Mouse (Mus musculus) heart, postnatal 14 days (tissue): ENCODE data around the gene Magt1. TPM values are rescaled to one million over a fixed set of nuclear protein-coding genes. Genes with fewer than 3 reads are reported as not detected.
"Not testable (repeated sequence)": the region's sequence is repeated elsewhere in the genome, so short reads cannot be mapped to it uniquely, and the experiment has no call there.

Source experiments
- DNase-seq, 2 experiments: peaks; one replicate each; pipeline ENCODE4 v3.0.0; 2021 to 2022
- intact Hi-C: fragments of 180-260 bp; cut with DNase I; formaldehyde crosslinking; loops from one replicate; pipeline ENCODE4 v1.15.1; 2025
- total RNA-seq, 2 experiments: library from RNA; stranded (reverse); gene quantifications; 2 replicates each; pipeline ENCODE4 v1.2.3; 2021

Magt1 gene
- total RNA-seq, 2 experiments from 2014 or later, result 30.2 to 40.6 TPM

DNA sequence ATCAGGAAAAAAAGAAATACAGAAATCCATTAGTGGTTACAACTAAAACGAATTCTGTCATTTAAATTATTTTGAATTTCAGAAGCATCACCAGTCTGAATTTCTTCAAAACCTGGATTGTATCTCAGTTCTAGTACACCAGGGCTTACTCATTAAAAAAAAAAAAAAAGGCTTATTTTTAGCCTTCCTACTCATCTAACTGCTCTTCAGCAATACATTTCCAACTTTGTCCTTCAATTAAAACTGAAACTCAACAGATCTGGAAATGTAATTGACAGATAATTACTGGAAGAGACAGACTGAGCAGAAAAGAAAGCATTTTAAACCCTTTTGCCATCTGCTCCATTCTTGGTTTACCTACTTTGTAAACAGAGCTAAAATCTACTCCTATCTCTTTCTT, 10.1 kb downstream of the Magt1 start:
- DNase-seq, result no peak
- intact Hi-C loops, result no loop called here

DNA sequence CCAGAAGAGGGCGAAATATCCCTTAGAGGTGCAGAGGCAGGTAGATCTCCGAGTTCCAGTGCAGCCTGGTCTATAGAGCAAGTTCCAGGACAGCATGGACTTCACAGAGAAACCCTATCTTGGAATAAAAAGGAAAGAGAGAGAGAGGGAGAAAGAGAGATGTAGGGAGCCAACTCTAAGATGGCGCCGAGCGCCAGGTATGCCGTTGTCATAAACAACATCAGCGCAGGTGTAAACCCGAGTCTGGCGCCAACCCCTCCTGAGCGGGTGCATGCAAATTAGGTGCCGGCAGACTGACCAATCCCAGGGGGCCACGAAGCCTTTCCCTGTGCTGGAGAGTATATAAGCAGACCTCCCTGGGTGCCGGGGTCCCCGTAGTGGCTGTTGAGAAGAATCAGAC, 54.6 kb downstream of the Magt1 start:
- intact Hi-C loops, DNase-seq: not testable (repeated sequence)

DNA sequence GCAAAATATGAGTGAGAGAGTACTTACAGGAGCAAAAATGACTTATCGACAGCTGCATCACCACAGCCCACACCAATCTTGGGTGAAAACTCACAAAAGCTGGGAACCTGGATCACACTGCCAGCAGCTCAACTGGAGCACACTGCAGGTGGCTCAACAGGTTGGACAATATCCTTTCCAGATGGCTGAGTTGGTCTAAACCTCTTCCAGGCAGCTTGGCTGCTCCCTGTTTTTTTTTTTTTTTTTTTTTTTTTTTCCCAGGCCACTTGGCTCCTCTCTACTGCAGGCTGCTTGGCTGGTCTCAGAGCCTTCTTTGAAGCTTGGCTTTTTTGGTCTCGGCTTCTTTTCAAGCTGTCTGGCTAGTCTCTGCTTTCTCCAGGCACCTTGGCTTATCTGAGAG, 57.7 kb downstream of the Magt1 start:
- DNase-seq, result no peak
- intact Hi-C loops, result no loop called here

DNA sequence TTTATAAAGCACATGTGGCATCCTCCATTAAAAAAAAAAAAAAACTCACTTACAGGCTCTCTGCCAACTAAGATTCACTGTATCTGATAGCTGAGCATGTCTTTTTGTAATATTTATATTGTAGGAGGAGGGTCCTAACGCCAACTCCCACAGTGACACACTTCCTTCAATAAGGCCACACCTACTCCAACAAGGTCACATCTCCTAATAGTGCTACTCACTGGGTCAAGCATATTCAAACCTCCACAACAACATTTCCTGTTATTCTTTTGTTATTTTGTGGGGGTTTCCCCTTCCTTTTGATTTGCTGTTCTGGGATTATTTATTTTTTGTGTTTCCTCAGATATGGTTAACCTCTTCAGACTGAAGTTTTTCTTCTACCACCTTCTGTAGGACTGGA, 65.3 kb downstream of the Magt1 start:
- DNase-seq, result no peak
- intact Hi-C loops, result no loop called here

DNA sequence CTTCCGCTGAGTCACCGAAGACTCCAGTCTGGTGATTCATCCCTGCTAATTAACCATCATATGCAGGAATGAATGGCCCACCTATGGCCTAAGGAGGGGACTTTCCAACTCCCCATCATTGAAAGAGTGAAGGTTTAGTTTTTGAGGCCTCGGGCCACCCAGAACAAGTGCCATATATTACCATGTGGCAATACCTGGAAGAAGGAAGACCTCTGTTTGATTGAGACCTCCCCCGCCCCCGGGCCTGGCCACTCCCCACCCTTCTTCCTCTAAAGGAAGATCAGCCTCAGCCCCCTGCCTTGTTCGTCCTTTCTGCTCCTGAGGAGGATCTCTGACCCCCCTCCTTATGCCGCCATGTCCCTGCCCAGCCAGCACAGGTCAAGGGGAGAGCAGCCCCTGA, 72.5 kb downstream of the Magt1 start:
- intact Hi-C loops, result no loop called here
- no peak for DNase-seq

DNA sequence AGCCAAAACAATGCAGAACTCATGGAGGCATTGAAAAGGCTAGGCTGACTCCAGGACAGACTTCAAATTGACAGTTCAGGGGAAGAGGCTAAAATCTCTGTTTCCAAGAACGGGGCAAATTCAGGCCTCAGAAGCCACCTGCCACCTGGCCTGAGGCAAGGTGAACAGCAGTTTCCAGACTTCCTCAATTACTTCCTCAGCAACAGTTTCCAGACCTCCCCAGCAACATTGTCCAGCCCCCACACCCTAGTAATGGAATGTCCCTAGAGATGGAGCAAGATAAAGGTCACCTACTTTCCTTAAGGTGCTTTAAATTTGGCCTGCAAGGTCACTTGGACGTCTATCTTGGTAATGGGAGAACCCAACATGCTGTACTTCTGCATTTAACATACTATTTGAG, 74.0 kb downstream of the Magt1 start:
- intact Hi-C loops, result no loop called here
- no peak for DNase-seq

DNA sequence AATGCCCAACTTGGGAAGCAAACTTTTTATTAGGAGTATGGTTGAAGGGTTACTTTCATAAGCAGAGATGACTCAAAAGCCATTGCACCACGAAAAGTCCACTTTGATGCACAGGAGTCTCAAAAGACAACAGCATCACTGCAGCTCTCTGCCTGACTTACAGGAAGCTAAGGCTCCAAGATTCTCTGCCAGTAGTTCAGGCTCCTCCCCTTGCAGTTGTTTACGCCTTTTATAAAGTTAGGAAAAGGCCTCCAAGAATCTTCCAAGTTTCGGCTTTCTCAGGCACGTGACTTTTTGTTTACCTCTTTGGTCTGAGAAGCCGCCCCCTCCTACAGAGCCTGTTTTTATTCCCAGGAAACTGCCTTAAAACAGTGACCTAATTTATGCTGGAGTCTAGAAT, 77.4 kb downstream of the Magt1 start:
- intact Hi-C loops, result no loop called here
- peak; percentile 4 to 21 for DNase-seq

DNA sequence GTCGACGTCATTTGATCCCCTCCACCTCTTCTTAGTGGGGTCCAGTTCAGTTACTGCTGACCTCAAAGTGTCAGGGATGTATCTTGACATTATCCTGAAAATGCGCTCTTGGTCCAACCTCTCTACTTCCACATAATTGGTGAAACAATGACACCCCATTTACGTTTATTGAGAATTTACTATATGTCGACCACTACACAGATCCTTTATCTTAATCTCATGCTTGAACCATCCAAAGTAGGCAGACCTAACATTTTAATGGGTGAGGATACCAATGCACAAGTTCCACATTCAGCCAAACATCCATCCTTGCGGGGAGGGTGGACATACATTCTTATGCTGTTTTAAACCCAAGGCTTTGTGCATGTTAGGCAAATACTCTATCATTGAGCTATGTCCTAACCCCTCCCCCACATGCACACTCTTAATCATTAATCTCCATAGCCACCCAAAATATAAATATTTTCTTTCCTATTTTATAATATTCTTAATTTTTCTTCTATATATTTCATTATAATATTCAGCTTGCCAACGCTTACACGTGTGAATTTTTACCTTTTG, 82.1 kb downstream of the Magt1 start:
- no peak for DNase-seq
- intact Hi-C loops, result no loop called here

DNA sequence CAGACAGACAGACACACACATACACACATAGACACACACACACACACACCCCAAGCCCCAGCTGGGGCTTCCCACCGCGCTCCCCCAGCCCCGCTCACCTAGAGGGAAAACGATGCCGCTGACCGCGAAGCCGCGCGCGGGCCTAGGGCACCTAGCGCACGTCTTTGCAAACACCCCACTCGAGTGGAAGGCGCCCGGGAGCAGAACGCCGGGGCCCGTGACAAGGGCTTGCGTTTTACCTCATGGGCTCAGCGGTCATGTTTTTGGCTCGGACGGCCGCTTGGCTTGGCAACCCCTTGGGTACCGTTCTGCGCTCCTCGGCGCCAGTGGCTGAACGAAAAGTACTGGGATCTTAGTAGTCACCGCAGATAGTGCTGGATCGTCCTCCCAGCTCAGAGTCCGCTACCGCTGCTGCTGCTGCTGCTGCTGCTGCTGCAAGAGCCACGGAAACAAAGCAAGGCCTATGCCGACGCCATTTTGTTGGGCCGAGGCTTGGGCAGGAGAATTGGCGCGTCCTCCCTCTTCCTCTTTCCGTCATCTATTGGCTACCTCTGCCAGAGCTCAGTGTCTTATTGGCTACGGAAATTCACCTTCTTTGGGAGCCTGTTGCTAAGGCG, 82.7 kb downstream of the Magt1 start, which contains the start of gene Atrx:
Atrx (minus strand) TSS at position 543 of the 617 bp plus-strand sequence.
- intact Hi-C loops, result no loop called here

DNA sequence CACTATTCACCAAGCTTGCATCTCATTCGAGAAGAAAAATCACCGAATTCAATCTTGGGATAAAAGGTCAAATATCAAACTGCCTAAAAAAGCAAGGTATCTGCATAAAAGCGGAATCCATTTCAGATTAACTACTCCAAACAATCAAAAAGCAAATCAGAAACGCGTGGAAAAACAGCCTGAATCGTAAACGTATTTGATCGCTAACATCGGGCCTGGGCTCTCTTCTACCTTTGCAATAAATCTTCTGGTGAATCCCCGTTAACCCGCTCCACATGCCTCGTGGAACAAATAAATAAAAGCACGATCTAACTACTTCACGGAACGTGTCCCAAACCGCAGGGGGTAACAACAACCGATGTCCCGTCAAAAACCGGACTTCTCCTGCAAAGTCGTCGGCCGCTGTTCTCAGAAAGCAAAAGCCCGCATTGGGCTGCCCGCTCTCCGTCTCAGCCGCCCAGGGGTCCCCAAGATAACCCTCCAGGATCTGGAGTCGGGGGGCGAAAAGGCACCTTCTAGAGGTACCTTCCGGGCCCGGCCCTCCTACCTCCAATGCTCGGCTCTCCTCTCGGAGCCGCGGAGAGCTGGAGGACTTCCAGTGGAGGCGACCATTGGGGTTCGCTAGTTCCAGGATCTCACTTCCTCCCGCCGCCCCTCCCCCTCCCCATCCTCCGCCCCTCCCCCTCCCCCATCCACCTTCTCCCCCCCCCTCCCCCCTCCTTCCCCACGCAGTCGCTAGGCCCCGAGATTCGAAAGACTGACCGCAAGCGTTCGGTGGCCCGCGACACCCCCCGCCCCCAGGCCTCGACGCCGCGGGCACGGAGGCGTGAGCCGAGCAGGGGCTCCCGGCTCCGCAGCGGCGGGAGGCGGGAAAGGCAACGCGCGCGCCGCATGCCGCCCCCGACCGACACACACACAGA, 83.5 kb downstream of the Magt1 start:
- intact Hi-C loops, result loop anchor here (2.0 kb wide), 1 partner anchor 85 kb away; no protein-coding TSS in a partner anchor
- peak; percentile 47 to 49 for DNase-seq

More for the DNA sequence above, 82.7 kb downstream of the Magt1 start, which contains the start of gene Atrx:
- DNase-seq, result peak; percentile 67 to 73

DNA sequence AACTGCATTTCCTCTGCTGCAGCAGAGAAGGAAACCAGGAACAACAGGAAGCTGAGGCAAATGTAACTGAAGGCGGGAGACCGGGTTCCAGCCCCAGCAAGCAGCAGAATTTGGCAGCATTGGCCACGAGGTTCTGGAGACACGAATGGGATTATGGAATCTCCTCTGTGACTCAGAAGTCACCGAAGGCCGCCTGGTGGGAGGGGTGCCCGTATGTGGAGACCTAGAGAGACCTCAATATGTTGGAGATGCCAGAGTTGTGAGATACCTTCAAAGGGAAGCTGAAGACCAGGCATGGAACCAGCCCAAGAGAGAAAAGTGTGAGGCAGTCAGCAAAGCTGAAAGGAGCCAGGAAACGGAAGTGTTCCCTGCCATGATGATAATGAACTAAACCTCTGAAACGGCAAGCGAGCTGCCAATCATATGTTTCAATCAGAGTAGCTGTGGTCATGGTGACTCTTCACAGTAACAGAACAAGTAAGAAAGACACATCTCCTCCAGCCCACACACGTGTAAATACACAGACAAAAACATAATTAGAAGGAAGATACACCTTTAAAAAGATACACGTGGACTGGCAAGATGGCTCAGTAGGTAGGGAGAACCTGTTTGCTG, 85.5 kb downstream of the Magt1 start:
- DNase-seq, result peak; percentile 6 to 10
- intact Hi-C loops, result loop anchor here (2.0 kb wide), 1 partner anchor 87 kb away; no protein-coding TSS in a partner anchor

DNA sequence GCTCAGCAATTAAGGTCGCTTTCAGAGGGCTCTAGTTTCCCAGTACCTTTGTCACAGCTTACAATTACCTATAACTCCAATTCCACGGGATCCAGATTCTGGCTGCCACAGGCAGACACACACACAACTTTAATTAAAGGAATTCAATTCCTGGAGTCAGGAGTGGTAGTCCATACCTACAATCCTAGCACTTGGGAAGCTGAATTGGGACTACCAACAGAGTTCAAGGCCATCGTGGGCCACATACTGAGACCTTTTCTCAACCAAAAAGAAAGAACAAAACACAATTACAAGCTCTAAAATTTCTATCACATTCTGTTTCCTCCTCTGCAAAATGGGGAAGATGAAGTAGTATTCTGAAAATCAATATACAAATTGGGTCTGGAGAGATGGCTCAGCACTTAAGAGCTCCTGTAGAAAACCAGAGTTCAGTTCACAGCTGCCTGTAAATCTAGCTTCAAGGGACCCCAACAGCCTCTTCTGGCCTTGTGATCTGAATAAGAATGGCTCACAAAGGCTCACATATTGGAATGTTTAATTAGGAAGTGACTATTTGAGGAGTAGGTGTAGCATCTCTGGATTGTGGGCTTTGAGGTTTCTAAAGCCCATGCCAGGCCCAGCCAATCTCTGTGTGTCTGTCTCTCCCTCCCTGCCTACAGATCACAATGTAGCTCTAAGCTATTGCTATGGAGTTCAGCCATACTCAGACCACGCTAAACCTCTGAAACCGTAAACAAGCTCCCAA, 87.2 kb downstream of the Magt1 start:
- DNase-seq, result no peak
- intact Hi-C loops, result no loop called here

DNA sequence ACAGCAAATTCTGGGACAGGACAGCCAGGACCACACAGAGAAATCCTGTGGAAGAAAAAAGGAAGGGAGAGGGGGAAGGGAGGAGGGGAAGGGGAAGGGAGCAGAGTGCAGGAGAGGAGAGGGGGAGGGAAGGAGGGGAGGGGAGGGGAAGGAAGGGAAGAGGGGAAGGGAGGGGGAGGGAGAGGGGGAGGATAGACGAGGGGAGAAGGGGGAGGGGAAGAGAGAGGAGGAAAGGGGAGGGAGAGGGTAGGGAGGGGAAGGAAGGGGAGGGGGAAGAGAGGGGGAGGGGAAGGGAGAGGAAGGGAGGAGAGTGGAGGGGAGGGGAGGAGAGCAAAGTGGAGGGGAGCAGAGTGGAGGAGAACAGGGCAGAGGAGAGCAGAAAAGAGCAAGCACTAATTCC, 87.8 kb downstream of the Magt1 start:
- intact Hi-C loops, result no loop called here
- DNase-seq, result no peak

DNA sequence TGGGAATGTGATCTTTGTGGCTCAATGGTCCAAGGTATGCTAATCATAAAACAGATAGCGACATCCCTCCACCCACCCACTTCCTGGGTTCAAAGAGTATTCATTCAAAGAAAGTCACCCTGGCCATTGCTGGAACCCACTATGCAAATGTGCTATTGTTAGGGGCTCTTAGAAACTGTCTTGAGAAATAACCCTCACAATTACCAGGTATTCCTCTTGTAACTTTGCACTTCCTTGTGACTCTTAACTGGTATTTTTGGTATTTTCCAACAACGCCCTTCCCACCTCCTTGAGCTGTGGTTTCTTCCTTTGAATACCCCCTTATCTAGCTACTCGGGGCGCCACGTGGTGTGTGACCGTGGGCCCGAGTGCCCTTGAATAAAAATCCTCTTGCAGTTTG, 88.7 kb downstream of the Magt1 start:
- intact Hi-C loops, DNase-seq: not testable (repeated sequence)

DNA sequence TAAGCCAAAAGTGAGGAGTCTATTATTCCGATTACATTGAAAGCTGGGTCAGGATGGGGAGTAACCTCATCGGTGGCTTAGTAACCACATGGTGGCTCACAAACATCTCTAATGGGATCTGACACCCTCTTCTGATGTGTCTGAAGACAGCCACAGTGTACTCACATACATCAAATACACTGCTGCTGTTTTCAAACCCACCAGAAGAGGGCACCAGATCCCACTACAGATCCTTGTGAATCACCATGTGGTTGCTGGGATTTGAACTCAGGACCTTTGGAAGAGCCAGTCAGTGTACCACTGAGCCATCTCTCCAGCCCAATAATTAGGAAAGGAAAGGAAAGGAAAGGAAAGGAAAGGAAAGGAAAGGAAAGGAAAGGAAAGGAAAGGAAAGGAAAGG, 90.3 kb downstream of the Magt1 start:
- intact Hi-C loops, result no loop called here

More for the DNA sequence above, 90.3 kb downstream of the Magt1 start:
- DNase-seq, result peak; percentile 5 to 43

Other genes with a start within 250 kb of the Magt1 start
- 10 to 100 TPM; 15.9 to 19.0 TPM for gene Fgf16, start 247.6 kb downstream of the Magt1 start, total RNA-seq
- gene Atrx, start 82.5 kb downstream of the Magt1 start, total RNA-seq, result 10 to 100 TPM; 94.6 to 99.4 TPM
- 1,000 to 10,000 TPM; 1,519 to 1,551 TPM for gene Cox7b, start 3.8 kb upstream of the Magt1 start, total RNA-seq
- gene Atp7a, start 15.4 kb upstream of the Magt1 start, total RNA-seq, result 10 to 100 TPM in 1 of 2 experiments, 1 to 10 TPM in 1; 9.0 to 10.5 TPM
- 1 to 10 TPM; 1.5 to 1.7 TPM for gene Tlr13, start 131.3 kb upstream of the Magt1 start, total RNA-seq
- gene Pgk1, start 175.2 kb upstream of the Magt1 start, total RNA-seq, result 100 to 1,000 TPM; 554 to 629 TPM
- 10 to 100 TPM in 1 of 2 experiments, 1 to 10 TPM in 1; 8.5 to 10.7 TPM for gene Taf9b, start 209.3 kb upstream of the Magt1 start, total RNA-seq
- not detected for gene Fnd3c2, start 243.5 kb upstream of the Magt1 start, total RNA-seq